Mouse (Mus musculus): ENCODE results near the gene Wdr61.

Gene Wdr61

GRCm38 (mm10) chr9:54676531-54676986 lies 57.8 kb downstream of the Wdr61 start:
- DNase-seq (ENCODE audit: low spot score), result peak; percentile 52

GRCm38 (mm10) chr9:54673887-54674286 lies 60.4 kb downstream of the Wdr61 start:
- no peak for DNase-seq (ENCODE audit: low spot score)

GRCm38 (mm10) chr9:54671962-54672361 lies 62.4 kb downstream of the Wdr61 start:
- DNase-seq (ENCODE audit: low spot score), result no peak

GRCm38 (mm10) chr9:54668455-54668854 lies 65.9 kb downstream of the Wdr61 start:
- DNase-seq (ENCODE audit: low spot score), result no peak

GRCm38 (mm10) chr9:54666116-54666515 lies 68.2 kb downstream of the Wdr61 start:
- no peak for DNase-seq (ENCODE audit: low spot score)

Measured in T-cell, adult 2 months (primary cell).